Mouse (Mus musculus) lung, postnatal 14 days (tissue): Measurements from ENCODE around the gene Tigit.

Experiments used
- DNase-seq: peaks from one replicate; pipeline ENCODE4 v3.0.0; 2021

Gene Tigit

GRCm38 (mm10) chr16:43664861-43665260 is 915 bp upstream of the Tigit start:
- DNase-seq, result no peak

- DNase-seq, result no peak
Observed at GRCm38 (mm10) chr16:43662124-43663004, 1.6 kb downstream of the Tigit start.

DNA sequence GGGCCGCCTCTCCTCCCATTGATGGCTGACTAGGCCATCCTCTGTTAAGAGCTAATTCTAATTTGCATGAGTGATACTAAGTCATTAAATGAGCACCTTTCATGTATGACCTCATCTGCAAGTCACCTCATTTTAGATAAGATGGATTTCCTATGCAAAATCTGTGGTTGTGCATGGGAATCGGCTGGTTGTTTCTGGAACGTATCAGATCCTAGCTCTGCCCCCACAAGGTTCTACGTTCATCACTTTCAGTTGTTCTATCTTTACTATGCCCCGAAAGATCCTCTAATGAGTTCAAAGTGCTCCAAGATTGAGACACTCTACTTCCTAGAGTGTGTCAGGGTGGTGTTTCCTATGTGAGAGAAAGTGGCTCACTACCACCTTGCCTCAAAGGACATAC is 2.4 kb downstream of the Tigit start:
- no peak for DNase-seq

DNA sequence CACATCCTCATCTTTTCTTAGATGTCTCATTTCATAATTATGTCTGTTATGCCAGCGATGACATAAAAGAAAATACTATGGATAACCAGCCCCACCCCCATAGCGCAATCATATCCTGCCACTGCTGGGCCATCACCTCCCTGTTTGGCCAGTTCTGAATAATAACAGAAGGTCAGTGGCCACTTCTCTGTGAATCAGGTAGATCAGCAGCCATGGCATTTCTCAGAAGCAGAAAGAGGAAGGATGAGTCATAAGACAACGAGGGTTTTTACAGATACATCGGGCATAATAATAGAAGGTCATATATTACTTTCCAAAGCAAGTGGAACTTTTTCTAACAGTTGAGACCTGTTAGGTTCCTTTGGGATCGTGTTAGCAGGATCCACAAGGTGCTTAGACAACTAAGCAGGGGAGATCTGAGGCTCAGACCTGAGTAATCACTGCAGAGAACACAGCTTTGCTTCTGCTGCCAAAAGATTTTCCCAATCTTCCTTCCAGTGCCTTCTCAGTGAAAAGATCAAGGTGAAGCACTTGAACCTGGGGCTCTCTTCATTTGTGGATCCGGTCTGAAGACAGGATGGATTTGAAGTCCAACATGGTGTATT is 8.7 kb downstream of the Tigit start:
- DNase-seq, result no peak

DNA sequence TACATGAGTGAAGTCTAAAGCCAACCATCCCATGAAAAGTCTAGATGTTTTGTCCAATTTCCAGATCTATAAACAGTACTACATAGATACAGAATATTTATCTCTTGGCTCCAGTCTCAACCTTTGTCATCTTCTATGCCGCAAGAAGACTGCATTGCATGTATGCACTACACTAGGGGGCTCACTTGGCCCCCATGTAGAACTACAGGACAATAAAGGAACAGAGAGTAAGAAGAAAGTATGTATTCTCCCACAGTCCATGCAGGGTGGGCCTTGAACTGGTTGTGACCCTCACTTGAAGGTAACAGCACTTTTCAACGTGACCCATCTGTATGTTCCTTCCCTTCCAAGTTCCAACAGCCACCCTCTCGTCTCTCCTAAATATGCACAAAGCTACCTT is 9.7 kb downstream of the Tigit start:
- DNase-seq, result no peak

GRCm38 (mm10) chr16:43653288-43653687 is 10.7 kb downstream of the Tigit start:
- no peak for DNase-seq

- DNase-seq, result no peak
Observed at GRCm38 (mm10) chr16:43650355-43651080, 13.4 kb downstream of the Tigit start.

DNA sequence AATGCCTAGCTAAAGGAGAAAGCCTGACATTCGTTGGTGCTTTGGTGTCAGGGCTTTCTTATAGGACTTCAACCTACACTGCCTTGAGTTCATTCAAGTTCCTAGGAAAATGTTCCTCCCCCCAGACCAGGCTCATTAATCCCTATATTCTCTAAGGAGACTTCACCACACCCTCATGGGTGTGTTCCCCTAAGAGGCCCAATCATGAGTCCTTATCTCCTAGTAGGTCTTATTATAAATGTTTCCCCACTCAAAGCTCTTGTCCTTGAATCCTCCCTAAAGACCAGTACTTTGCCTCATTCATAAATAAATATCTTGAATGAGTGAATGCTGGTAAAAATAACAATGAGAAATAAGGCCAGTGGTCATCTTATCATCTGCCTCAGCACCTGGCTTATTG is 16.3 kb downstream of the Tigit start:
- no peak for DNase-seq

- no peak for DNase-seq
Observed at GRCm38 (mm10) chr16:43646943-43647342, 17.0 kb downstream of the Tigit start.

DNA sequence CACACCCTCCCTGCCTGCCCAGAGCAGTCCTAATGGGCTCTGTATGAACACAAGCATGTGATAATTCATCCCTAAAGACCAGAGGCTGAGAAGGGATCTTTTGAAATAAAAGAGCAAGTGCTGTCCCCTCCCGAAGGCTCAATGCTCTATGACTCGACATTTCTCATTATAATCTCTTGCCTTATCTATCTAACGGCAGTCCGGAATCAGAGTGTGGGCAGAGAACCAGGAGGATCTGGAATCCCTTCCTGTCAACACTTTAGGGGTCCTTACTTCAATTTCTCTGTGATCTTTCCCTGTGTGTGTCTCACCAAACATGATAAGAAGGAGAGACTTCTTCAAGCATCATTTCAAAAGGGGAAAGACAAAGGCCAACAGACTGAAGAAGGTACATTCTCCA is 18.1 kb downstream of the Tigit start:
- no peak for DNase-seq

- DNase-seq, result no peak
Observed at GRCm38 (mm10) chr16:43641230-43641629, 22.7 kb downstream of the Tigit start.

GRCm38 (mm10) chr16:43638406-43639049 is 25.4 kb downstream of the Tigit start:
- peak; percentile 35 for DNase-seq

DNA sequence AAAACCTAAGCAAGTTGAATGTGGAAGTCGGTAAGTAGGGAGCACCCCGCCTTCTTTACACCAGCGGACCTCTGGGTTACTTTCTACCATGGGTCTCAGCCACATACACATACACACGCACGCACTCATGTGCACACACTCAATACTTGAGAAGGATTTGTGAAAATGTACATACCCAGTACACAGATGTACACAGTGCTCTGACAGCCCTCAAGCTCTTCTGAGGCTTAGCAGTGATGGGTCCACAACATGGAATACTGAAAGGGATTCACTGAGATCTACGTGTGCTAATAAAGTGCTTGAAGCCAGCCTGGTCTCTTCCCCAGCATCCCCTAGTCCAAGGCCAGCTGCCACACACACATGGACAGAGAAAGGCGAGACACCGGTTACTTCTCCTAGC is 26.7 kb downstream of the Tigit start:
- no peak for DNase-seq

GRCm38 (mm10) chr16:43634037-43634436 is 29.9 kb downstream of the Tigit start:
- DNase-seq, result no peak

DNA sequence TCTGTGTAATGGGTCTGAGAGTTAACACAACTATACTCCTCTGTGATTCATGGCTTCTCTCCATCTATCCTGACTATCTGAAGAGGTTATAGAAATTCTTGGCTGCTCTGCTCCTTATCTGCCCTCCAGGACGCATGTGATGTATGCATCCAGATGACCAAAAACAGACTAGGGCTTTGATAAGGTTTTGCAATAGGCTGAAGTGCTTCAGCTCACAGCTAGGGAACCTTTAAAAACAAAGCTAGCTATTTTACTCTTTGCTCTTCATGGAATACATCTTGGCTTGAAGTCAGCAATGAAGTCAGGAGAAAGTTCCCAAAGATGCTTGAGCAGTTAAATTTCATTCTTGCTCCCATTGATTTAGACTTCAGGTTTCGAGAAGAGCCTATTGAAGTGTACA is 32.2 kb downstream of the Tigit start:
- DNase-seq, result no peak

- DNase-seq, result no peak
Observed at GRCm38 (mm10) chr16:43628662-43629061, 35.3 kb downstream of the Tigit start.

GRCm38 (mm10) chr16:43625956-43626355 is 38.0 kb downstream of the Tigit start:
- no peak for DNase-seq

GRCm38 (mm10) chr16:43625289-43625688 is 38.7 kb downstream of the Tigit start:
- no peak for DNase-seq

GRCm38 (mm10) chr16:43624876-43625275 is 39.1 kb downstream of the Tigit start:
- DNase-seq, result no peak

DNA sequence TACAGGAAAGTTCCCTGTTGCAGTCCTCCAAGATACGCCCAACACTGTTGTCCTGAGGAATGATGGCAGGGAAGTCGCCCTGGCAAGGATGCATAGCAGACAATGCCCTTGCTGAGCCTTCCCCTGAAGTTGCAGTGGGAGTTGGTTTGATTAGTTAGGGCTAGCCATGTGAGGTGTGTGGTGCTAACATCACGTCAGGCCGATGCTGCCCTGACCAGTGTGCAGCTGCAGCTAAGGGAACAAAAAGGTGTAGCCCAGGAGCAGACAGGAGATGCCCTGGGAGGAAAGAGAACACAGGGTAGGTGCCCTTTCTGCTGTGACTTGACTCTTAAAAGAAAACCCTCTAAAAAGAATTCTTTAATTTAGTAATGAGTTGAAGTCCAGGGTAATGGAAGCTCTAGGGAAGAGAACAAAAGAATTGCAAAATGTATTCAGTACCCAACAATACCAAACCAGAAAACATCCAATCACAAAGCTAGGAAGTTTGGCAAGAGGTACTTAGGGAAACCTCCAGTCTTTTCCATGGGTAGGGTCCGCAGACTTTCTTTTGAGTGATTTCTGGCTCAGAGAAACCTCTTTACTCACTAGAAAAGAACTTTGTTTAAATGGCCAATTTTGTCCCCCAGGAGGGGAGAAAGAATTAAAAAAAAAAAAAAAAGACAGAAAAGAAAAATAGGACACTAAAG is 40.5 kb downstream of the Tigit start:
- DNase-seq, result no peak

DNA sequence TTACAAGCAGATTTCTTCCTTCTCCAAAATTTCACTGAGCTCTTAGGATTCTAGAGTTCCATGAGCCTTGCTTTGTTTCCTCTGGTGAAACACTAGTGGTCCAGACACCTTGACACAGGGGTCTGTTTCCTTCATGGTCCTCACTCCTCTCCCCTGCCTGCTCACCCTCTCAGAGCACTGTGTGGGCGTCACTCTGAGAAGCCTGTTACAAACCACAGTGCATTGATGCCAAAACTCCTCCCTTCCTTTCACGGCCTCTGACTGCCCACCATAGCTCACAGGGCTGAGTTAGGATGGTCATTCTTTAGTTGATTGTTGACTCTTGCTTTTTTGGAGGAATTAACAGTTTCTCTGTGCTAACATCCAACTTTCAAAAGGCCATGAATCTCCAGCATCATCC is 43.6 kb downstream of the Tigit start:
- DNase-seq, result no peak

DNA sequence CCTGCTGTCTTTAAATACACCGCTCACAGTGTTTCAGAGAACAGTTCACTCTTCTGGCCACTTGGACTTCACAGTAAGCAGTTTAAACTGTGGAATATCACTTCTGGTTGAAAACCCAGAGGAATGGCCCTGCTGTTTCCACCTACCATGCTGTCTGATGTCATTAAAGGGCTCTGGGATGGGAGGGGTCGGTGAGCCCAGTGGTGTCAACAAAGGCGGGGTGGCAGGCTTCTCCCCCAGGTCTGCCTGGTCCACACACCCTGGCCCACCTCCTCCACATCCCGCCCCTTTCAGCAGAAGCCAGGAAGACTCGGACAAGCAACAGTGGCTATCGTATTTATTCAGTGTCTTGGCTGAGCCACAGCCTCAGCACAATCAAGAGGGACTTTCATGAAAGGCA is 44.7 kb downstream of the Tigit start:
- no peak for DNase-seq

GRCm38 (mm10) chr16:43618286-43618685 is 45.7 kb downstream of the Tigit start:
- DNase-seq, result no peak
